Mouse (Mus musculus) layer of hippocampus, adult 2 months (tissue): ENCODE results near the gene Gga2. TPM values are rescaled to one million over a fixed set of nuclear protein-coding genes. Genes with fewer than 3 reads are reported as not detected.
A peak's percentile ranks its signal among the peaks of the same experiment; 100 is the strongest.

Experiments used
- DNase-seq, 2 experiments: peaks; one replicate each; pipeline ENCODE4 v3.0.0; 2022; ENCODE audit warnings: low spot score in 2 of 2
- H3K27ac ChIP-seq: fragments of 200-600 bp; 2 replicates; pipeline ENCODE4 v1.8.1; 2022
- H3K4me3 ChIP-seq: fragments of 200-600 bp; 2 replicates; pipeline ENCODE4 v1.8.1; 2022; ENCODE audit warnings: mild to moderate bottlenecking
- CTCF ChIP-seq: fragments of 200-600 bp; conservative IDR thresholded peaks from 2 replicates; pipeline ENCODE4 v1.8.1; 2022; ENCODE audit warnings: antibody characterized with exemption, mild to moderate bottlenecking, moderate library complexity
- total RNA-seq, 2 experiments: library from RNA; stranded (reverse); gene quantifications; 2 replicates each; pipeline ENCODE4 v1.2.3; 2021

Gene Gga2
- total RNA-seq, 2 experiments from 2014 or later: 29.9 to 32.5 TPM

GRCm38 (mm10) chr7:122044106-122044505 is 23.1 kb upstream of the Gga2 start:
- TF ChIP-seq CTCF: no peak
- H3K27ac ChIP-seq: no peak overlapping the region
- H3K4me3 ChIP-seq: no peak overlapping the region
- DNase-seq: no peak

GRCm38 (mm10) chr7:122034348-122034747 is 13.3 kb upstream of the Gga2 start:
- no peak for DNase-seq
- Histone ChIP-seq H3K27ac (no peak overlapping the region), H3K4me3 (no peak overlapping the region)
- peak; percentile 72 for TF ChIP-seq CTCF

GRCm38 (mm10) chr7:122033371-122033770 is 12.3 kb upstream of the Gga2 start:
- Histone ChIP-seq H3K27ac (no peak overlapping the region), H3K4me3 (no peak overlapping the region)
- TF ChIP-seq CTCF: no peak
- no peak for DNase-seq

GRCm38 (mm10) chr7:122022131-122022530 is 1.1 kb upstream of the Gga2 start:
- DNase-seq: no peak
- no peak for TF ChIP-seq CTCF
- Histone ChIP-seq H3K4me3 (no peak overlapping the region), H3K27ac (no peak overlapping the region)

DNA sequence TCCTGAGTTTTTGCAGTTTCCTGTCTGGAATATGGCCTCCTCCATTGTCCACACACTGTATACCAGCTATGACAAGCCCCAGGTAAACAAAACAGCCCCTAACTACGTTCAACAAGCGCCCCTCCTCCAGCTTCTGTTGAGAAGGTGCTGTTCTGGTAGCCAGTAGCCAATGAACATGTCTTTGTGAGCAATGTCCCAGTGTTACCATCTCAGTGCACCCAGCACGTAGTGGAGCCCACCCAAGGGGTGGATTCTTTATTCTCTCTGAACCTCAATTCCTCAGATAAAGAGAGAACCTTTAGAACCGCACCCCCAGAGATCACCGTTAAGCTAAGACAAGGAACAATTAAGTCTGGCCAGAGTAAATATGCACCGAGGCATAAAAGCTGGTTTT is 752 bp downstream of the Gga2 start:
- no peak for TF ChIP-seq CTCF
- peak overlapping the region; percentile 94 for H3K27ac ChIP-seq
- peak overlapping the region; percentile 84 for H3K4me3 ChIP-seq
- DNase-seq: no peak

DNA sequence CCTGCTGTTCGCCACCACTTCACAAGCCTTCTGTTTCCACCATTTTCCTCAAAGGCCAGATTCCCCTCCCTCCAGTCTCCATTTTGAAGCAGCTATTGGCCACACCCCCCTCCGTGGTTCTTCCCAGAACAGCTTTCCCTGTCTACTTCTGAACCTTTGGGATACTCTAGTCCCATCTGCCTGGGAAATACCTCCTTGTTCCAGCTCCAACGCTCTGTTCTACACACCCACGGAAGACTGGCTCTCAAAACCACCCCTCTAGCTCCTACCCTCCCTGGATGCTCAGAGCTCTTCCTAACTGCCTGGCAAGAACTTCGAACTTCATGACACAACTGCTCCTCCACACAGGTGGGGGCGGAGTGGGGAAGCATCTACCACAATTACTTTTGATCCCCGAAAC is 2.0 kb downstream of the Gga2 start:
- Histone ChIP-seq H3K27ac (peak overlapping the region; percentile 94; the same call in 1 of the 2 replicates), H3K4me3 (peak overlapping the region; percentile 84; the same call in 1 of the 2 replicates)
- TF ChIP-seq CTCF: no peak
- DNase-seq: peak; percentile 45 to 55

DNA sequence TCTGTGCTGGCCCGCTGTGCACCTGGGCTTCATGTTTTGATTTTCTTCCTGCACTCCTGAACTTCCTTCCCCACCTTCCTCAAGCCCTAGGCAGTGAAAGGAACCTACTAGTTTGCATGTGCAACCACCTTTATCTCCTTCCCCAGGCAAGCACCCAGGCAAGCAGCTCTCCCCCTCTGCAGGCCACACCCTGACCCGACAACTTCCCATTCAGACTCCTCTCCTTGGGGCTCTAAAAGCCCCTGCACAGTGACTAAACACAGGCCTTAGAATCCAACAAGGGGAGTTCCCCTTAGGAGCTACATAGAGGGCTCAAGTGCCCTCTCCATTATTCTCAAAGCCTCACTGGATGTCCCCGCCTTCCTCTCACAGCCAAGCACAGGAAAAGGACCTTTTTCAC is 2.8 kb downstream of the Gga2 start:
- Histone ChIP-seq H3K4me3 (peak overlapping the region; percentile 84; the same call in 1 of the 2 replicates), H3K27ac (no peak overlapping the region)
- TF ChIP-seq CTCF: no peak
- no peak for DNase-seq

DNA sequence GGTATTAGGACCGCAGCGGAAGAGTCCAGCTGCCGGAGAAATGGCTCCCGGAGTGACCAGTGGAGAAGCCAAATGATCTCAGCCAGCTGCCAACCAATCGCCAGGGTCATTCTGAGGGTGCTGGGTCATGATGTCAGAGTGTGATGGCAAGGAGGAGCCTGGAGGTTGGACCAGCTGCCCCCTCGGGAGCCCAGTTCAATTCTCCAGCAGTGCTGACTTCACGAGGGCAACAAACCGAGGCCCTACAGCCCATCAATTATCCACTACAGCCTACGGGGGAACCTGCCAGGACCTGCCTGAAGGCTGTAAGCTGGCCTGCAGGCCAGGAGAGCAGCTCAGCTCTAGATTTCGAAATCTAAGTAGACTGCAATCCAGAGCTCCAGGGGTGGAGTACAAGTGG is 5.3 kb downstream of the Gga2 start:
- Histone ChIP-seq H3K27ac (no peak overlapping the region), H3K4me3 (no peak overlapping the region)
- DNase-seq: no peak
- TF ChIP-seq CTCF: no peak

- no peak overlapping the region for H3K4me3 ChIP-seq
- TF ChIP-seq CTCF: peak; percentile 50
- no peak overlapping the region for H3K27ac ChIP-seq
- DNase-seq: no peak
Measured at GRCm38 (mm10) chr7:122015105-122015504, 5.9 kb downstream of the Gga2 start.

- DNase-seq: no peak
- TF ChIP-seq CTCF: no peak
- H3K4me3 ChIP-seq: no peak overlapping the region
- H3K27ac ChIP-seq: no peak overlapping the region
Measured at GRCm38 (mm10) chr7:122012949-122013348, 8.1 kb downstream of the Gga2 start.

DNA sequence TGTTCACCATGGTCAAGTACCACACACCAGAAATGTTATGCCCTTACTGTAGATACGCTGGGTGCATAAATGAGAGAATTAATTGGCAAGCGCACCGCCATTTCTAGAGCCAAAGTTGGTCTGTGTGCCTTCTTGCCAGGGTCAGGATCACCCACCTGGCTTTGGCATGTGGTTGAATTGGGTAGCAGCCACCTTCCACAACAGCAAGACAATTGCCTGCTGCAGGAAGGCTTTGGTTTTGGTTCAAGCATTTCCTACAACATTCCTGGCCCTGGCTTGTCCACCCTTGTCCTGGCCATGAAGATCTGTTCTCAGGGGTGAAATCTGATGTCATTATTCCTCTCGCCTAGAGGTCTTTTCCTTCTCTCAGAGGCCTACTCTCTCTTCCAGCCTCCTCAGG is 8.7 kb downstream of the Gga2 start:
- no peak for TF ChIP-seq CTCF
- H3K4me3 ChIP-seq: no peak overlapping the region

DNA sequence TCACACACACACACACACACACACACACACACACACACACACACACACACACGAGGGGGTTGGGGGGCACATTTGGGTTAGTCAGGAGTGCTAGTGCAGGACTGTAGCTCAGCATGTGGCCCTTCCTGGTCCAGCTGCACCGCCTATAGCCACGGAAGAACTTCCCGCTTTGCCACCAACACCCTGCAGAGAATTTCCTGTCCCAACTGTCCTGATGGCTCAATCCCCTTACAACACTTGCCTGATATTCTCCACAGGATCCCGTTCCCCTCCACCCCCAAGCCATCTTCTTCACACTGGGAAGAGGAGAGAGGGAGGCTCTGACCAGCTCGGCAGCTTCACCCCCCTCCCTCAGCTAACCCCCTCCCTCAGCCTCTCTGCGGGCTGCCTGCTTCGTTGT is 20.6 kb downstream of the Gga2 start:
- no peak overlapping the region for H3K27ac ChIP-seq
- DNase-seq: no peak
- TF ChIP-seq CTCF: no peak

More for the DNA sequence above, 8.7 kb downstream of the Gga2 start:
- H3K27ac ChIP-seq: no peak overlapping the region
- DNase-seq: no peak

GRCm38 (mm10) chr7:121995961-121996360 is 25.1 kb downstream of the Gga2 start:
- no peak for TF ChIP-seq CTCF
- DNase-seq: no peak
- H3K27ac ChIP-seq: no peak overlapping the region

More for the DNA sequence above, 20.6 kb downstream of the Gga2 start:
- H3K4me3 ChIP-seq: no peak overlapping the region

DNA sequence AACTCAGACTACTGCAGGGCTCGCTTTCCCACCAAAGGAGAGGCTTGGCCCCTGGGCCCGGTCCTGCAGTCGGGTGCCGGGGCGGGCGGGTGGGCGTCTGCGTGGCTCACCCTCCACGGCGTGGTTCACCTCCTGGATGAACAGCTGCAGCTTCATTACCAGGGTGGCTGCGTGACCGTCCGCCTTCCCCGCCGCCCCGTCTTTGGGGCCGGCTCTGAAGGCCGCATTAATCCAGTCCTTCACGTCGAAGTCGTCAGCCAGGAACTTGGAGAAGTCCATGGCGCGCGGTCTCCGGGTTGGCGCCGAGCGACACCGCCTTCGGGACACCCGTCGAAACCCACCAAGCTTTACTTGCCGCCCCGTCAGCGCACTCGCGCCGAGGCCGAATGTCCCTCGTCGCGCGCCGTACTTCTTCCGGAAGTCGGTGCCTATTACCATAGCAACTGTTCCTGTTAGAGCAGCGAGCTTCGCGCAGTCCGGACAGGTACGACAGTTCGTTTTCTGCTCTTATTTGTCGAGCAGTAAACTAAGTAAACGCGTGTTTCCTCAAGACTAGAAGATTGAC is 39.6 kb downstream of the Gga2 start, which contains the start of gene Cog7:
Gene Cog7, minus strand, starts transcription at position 405 of the 565 bp plus-strand sequence.
- DNase-seq: peak; percentile 90 to 95
- peak within 1 kb of the TSS; percentile 84 for H3K27ac ChIP-seq
- peak within 1 kb of the TSS; percentile 85 for H3K4me3 ChIP-seq
- no peak for TF ChIP-seq CTCF

More at GRCm38 (mm10) chr7:121995961-121996360, 25.1 kb downstream of the Gga2 start:
- H3K4me3 ChIP-seq: no peak overlapping the region
